Mouse (Mus musculus): ENCODE measurements around the gene Alx3. TPM values are rescaled to one million over a fixed set of nuclear protein-coding genes. Genes with fewer than 3 reads are reported as not detected.

The Alx3 gene
- polyA plus RNA-seq, 1 experiment from 2014 or later, result not detected

DNA sequence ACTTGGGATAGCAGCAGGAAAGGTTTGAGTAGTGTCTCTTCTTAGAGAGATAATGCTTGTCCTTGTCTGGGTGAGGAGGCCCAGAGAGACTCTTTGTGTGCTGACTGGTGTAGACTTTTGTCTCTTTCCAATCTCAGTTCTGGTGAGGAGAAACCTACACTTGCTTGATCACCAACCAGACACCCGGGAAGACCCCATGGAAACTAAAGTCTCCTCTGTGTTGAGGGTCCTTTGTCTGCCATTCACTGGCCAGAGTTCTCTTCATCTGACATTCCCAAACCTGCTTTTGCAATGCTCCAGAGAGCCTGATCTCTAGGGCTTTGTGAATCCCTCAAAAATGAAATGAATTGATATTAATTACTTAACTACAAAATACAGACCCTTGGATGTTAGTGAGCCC lies 10.9 kb upstream of the Alx3 start:
- no peaks in the 10 kb centered on the region for H3K36me3 ChIP-seq (ENCODE audit: control insufficient read depth, insufficient read depth, low read length)
- no peak overlapping the region for H3K4me3 ChIP-seq (ENCODE audit: control insufficient read depth in 1 of 2, insufficient read depth in 1 of 2, low read depth in 1 of 2, low read length in 2 of 2)
- WGBS, result 20% methylated on average over 1 of the region's 1 CpGs
- peaks cover 6 to 12% of the 10 kb centered on the region in 2 experiments; a peak in 3 of 4 replicates for H3K4me1 ChIP-seq (ENCODE audit: control insufficient read depth in 2 of 2, insufficient read depth in 2 of 2, low read length in 2 of 2)
- ATAC-seq (ENCODE audit: insufficient number of reproducible peaks, insufficient read depth, low FRiP score, low read depth), result no peak
- H3K27me3 ChIP-seq (ENCODE audit: control insufficient read depth, insufficient read depth, low read length), result peaks cover 90% of the 10 kb centered on the region
- H3K9ac ChIP-seq (ENCODE audit: low read length), result no peak overlapping the region
- H3K27ac ChIP-seq (replicated peaks in 1 of 2; ENCODE audit: control insufficient read depth in 1 of 2, insufficient read depth in 1 of 2, low read depth in 2 of 2, low read length in 2 of 2), result no peak overlapping the region
- H3K4me2 ChIP-seq (ENCODE audit: low read length), result no peak overlapping the region
- H3K9me3 ChIP-seq (ENCODE audit: control insufficient read depth, low read length), result no peaks in the 10 kb centered on the region

DNA sequence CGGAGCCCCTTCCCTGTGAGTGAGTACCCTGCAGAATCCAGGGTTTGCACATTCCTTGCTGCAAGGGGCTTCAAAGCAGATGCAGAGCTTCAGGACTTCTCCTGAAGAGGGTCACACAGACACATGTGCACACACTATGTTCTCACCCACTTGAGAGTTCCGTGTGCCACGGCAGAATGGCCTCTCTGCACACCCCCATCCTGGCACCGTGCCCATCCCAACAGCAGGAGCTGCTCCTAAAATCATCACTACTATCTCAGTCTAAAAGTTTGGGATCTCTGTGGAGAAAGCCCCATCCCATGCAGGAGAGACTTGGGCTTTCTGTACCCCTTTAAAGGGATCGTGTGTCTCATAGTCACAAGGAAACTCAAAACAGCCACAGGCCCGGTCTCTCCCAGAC lies 8.3 kb upstream of the Alx3 start:
- no peak overlapping the region for H3K4me3 ChIP-seq (ENCODE audit: control insufficient read depth in 1 of 2, insufficient read depth in 1 of 2, low read depth in 1 of 2, low read length in 2 of 2)
- no peaks in the 10 kb centered on the region for H3K9me3 ChIP-seq (ENCODE audit: control insufficient read depth, low read length)
- no peak for ATAC-seq (ENCODE audit: insufficient number of reproducible peaks, insufficient read depth, low FRiP score, low read depth)
- H3K9ac ChIP-seq (ENCODE audit: low read length), result no peak overlapping the region
- H3K4me1 ChIP-seq (ENCODE audit: control insufficient read depth in 2 of 2, insufficient read depth in 2 of 2, low read length in 2 of 2), result peaks cover 6 to 12% of the 10 kb centered on the region in 2 experiments; a peak in 3 of 4 replicates
- H3K27ac ChIP-seq (replicated peaks in 1 of 2; ENCODE audit: control insufficient read depth in 1 of 2, insufficient read depth in 1 of 2, low read depth in 2 of 2, low read length in 2 of 2), result no peak overlapping the region
- no peak overlapping the region for H3K4me2 ChIP-seq (ENCODE audit: low read length)
- 47% methylated on average over 6 of the region's 6 CpGs for WGBS
- H3K27me3 ChIP-seq (ENCODE audit: control insufficient read depth, insufficient read depth, low read length), result peaks cover 86% of the 10 kb centered on the region
- H3K36me3 ChIP-seq (ENCODE audit: control insufficient read depth, insufficient read depth, low read length), result no peaks in the 10 kb centered on the region

DNA sequence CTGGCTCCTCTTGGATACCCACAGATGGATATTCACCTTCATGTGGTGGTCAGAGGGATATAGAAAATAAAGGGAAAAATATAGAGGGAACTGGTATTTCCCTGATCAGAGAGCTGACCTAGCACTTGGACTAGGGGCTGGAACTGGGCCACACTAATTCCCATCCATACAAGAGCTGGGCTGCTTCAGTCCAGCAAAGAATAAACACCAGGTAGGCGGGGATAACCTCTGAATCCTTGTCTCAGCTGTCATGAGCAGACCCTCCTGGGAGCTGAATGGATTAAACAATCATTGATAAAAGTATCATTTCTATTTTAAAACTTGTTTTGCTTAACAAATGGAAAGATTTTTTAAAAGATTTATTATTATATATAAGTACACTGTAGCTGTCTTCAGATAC lies 3.2 kb upstream of the Alx3 start:
- 48% methylated on average over 1 of the region's 1 CpGs for WGBS
- H3K36me3 ChIP-seq (ENCODE audit: control insufficient read depth, insufficient read depth, low read length), result no peaks in the 10 kb centered on the region
- peaks cover 92% of the 10 kb centered on the region for H3K27me3 ChIP-seq (ENCODE audit: control insufficient read depth, insufficient read depth, low read length)
- no peak overlapping the region for H3K4me3 ChIP-seq (ENCODE audit: control insufficient read depth in 1 of 2, insufficient read depth in 1 of 2, low read depth in 1 of 2, low read length in 2 of 2)
- ATAC-seq (ENCODE audit: insufficient number of reproducible peaks, insufficient read depth, low FRiP score, low read depth), result no peak
- peaks cover 4 to 19% of the 10 kb centered on the region in 2 experiments; a peak in 3 of 4 replicates for H3K4me1 ChIP-seq (ENCODE audit: control insufficient read depth in 2 of 2, insufficient read depth in 2 of 2, low read length in 2 of 2)
- no peak overlapping the region for H3K9ac ChIP-seq (ENCODE audit: low read length)
- no peak overlapping the region for H3K4me2 ChIP-seq (ENCODE audit: low read length)
- no peaks in the 10 kb centered on the region for H3K9me3 ChIP-seq (ENCODE audit: control insufficient read depth, low read length)
- no peak overlapping the region for H3K27ac ChIP-seq (replicated peaks in 1 of 2; ENCODE audit: control insufficient read depth in 1 of 2, insufficient read depth in 1 of 2, low read depth in 2 of 2, low read length in 2 of 2)

DNA sequence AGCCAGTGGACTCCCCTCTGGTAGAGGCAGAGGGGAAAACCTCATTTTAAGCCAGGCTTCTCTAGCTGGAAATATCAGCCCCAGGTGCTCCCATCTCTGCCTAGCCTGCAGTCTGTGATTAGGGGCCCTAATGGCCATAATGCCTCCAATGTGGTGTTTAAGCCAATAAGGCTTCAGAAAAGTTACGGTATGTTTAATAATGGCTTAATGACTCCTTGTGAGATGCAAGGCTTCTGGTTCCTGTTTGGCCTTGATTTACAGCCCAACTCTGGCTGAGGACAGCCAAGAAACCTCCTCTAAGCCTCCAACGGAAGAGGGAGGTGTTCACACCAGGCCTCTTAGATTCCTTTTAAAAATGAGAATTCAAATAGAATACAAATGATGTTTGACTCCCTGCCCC lies 1.2 kb upstream of the Alx3 start:
- ATAC-seq (ENCODE audit: insufficient number of reproducible peaks, insufficient read depth, low FRiP score, low read depth), result no peak
- Histone ChIP-seq H3K4me2 (ENCODE audit: low read length) (no peak overlapping the region), H3K9ac (ENCODE audit: low read length) (no peak overlapping the region), H3K36me3 (ENCODE audit: control insufficient read depth, insufficient read depth, low read length) (no peaks in the 10 kb centered on the region), H3K4me1 (ENCODE audit: control insufficient read depth in 2 of 2, insufficient read depth in 2 of 2, low read length in 2 of 2) (peaks cover 4 to 19% of the 10 kb centered on the region in 2 experiments; a peak in 3 of 4 replicates), H3K9me3 (ENCODE audit: control insufficient read depth, low read length) (no peaks in the 10 kb centered on the region), H3K4me3 (ENCODE audit: control insufficient read depth in 1 of 2, insufficient read depth in 1 of 2, low read depth in 1 of 2, low read length in 2 of 2) (no peak overlapping the region), H3K27me3 (ENCODE audit: control insufficient read depth, insufficient read depth, low read length) (peaks cover 91% of the 10 kb centered on the region), H3K27ac (replicated peaks in 1 of 2; ENCODE audit: control insufficient read depth in 1 of 2, insufficient read depth in 1 of 2, low read depth in 2 of 2, low read length in 2 of 2) (no peak overlapping the region)
- WGBS, result 66% methylated on average over 2 of the region's 2 CpGs

DNA sequence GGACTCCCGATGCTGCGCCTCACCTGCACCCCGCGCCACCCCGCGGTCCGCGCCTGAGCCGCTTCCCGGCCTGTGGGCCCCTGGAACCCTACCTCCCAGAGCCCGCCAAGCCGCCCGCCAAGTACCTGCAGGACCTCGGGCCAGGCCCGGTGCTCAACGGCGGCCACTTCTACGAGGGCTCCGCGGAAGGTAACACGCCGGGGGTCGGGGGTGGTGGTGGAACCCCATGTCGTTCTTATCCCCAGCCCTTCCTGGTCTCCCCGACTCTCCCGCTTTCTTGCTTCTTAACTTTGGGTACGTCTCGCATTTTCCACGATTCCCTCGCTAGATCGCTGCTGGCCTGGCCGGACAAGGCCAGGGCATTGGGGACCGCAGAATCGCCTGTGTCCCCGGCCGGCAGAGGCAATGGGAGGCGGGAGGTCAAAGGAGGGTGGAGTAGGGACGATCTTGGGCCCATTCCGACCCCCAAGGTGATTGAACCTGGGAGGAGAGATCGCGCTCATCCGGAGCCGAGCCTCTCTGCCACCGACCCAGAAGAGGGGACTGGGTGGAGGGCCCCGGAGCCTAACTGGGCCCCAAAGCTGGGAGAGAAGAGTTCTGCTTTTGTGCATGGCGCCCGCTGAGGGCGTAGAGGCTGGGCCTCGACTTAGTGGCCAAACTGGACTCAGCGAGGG lies 570 bp downstream of the Alx3 start:
- Histone ChIP-seq H3K9ac (ENCODE audit: low read length) (peak overlapping the region; percentile 36; the same call in 1 of the 2 replicates), H3K4me3 (ENCODE audit: control insufficient read depth in 1 of 2, insufficient read depth in 1 of 2, low read depth in 1 of 2, low read length in 2 of 2) (peak overlapping the region; percentile 20 to 43), H3K9me3 (ENCODE audit: control insufficient read depth, low read length) (no peaks in the 10 kb centered on the region), H3K36me3 (ENCODE audit: control insufficient read depth, insufficient read depth, low read length) (no peaks in the 10 kb centered on the region), H3K4me1 (ENCODE audit: control insufficient read depth in 2 of 2, insufficient read depth in 2 of 2, low read length in 2 of 2) (peaks cover 4 to 19% of the 10 kb centered on the region in 2 experiments; a peak in 3 of 4 replicates), H3K4me2 (ENCODE audit: low read length) (peak overlapping the region; percentile 74), H3K27me3 (ENCODE audit: control insufficient read depth, insufficient read depth, low read length) (peaks cover 95% of the 10 kb centered on the region), H3K27ac (replicated peaks in 1 of 2; ENCODE audit: control insufficient read depth in 1 of 2, insufficient read depth in 1 of 2, low read depth in 2 of 2, low read length in 2 of 2) (no peak overlapping the region)
- WGBS, result under 1% methylated on average over 50 of the region's 50 CpGs
- ATAC-seq (ENCODE audit: insufficient number of reproducible peaks, insufficient read depth, low FRiP score, low read depth), result no peak

DNA sequence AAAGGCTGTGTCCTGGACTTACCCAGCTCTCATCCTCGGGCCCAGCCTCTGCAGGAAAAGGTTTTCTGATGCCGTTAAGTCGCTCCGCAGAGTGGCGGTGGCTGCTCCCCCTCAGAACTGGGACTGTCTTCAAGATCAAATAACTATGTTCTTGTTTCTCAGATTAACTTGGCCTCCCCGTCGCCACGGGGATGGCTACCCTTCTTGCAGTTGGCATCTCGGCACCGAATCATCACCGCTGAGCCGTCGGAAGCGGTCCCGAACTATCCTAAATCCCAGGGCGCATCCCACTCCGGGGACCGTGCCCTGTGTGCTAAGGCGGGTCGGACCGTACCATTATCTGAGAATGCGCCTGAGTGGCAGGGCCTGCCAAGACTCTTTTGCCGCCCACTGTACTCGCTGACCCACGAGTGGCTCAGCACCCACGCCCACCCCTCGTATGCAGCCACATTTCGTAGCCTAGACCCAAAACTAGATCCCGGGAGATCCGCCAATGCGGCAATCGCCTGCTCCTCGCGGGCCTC lies 1.2 kb downstream of the Alx3 start:
- WGBS, result 1% methylated on average over 34 of the region's 34 CpGs
- Histone ChIP-seq H3K9ac (ENCODE audit: low read length) (no peak overlapping the region), H3K27me3 (ENCODE audit: control insufficient read depth, insufficient read depth, low read length) (peaks cover 96% of the 10 kb centered on the region), H3K9me3 (ENCODE audit: control insufficient read depth, low read length) (no peaks in the 10 kb centered on the region), H3K4me2 (ENCODE audit: low read length) (peak overlapping the region; percentile 74), H3K36me3 (ENCODE audit: control insufficient read depth, insufficient read depth, low read length) (no peaks in the 10 kb centered on the region), H3K4me3 (ENCODE audit: control insufficient read depth in 1 of 2, insufficient read depth in 1 of 2, low read depth in 1 of 2, low read length in 2 of 2) (peak overlapping the region in 1 of 2 experiments; percentile 43; a peak in 2 of 4 replicates), H3K27ac (replicated peaks in 1 of 2; ENCODE audit: control insufficient read depth in 1 of 2, insufficient read depth in 1 of 2, low read depth in 2 of 2, low read length in 2 of 2) (no peak overlapping the region), H3K4me1 (ENCODE audit: control insufficient read depth in 2 of 2, insufficient read depth in 2 of 2, low read length in 2 of 2) (peaks cover 4 to 19% of the 10 kb centered on the region in 2 experiments; a peak in 3 of 4 replicates)
- no peak for ATAC-seq (ENCODE audit: insufficient number of reproducible peaks, insufficient read depth, low FRiP score, low read depth)

DNA sequence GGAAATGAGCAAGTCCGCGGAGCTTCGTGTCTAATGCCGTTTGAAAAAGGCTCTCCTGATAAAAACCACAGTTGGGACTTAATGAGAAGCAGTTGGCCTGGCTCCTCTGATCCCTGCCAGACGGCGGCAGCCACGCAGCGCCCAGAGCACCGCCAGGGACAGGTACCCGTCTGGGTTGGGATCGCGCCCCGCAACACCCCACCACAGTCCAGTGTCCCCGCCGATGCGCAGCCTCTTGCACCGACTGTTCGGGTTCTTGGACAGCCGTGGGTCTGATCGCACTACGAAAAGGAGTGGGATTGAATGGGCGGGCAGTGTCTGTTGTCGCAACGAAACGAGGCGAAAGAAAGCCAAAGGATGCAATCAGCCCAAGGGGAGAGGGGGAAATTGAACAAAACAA lies 1.7 kb downstream of the Alx3 start:
- Histone ChIP-seq H3K27me3 (ENCODE audit: control insufficient read depth, insufficient read depth, low read length) (peaks cover 96% of the 10 kb centered on the region), H3K9me3 (ENCODE audit: control insufficient read depth, low read length) (no peaks in the 10 kb centered on the region), H3K36me3 (ENCODE audit: control insufficient read depth, insufficient read depth, low read length) (no peaks in the 10 kb centered on the region), H3K4me2 (ENCODE audit: low read length) (0 out of 2 replicates have a peak overlapping the region, but pooled peaks have one; percentile 20), H3K4me3 (ENCODE audit: control insufficient read depth in 1 of 2, insufficient read depth in 1 of 2, low read depth in 1 of 2, low read length in 2 of 2) (no peak overlapping the region), H3K27ac (replicated peaks in 1 of 2; ENCODE audit: control insufficient read depth in 1 of 2, insufficient read depth in 1 of 2, low read depth in 2 of 2, low read length in 2 of 2) (no peak overlapping the region), H3K9ac (ENCODE audit: low read length) (no peak overlapping the region), H3K4me1 (ENCODE audit: control insufficient read depth in 2 of 2, insufficient read depth in 2 of 2, low read length in 2 of 2) (peaks cover 4 to 19% of the 10 kb centered on the region in 2 experiments; a peak in 3 of 4 replicates)
- ATAC-seq (ENCODE audit: insufficient number of reproducible peaks, insufficient read depth, low FRiP score, low read depth), result no peak
- whole genome bisulfite sequencing, result 2% methylated on average over 26 of the region's 26 CpGs

Measured in heart, embryonic 14.5 days (tissue).